ENCODE assay signal across 9 mouse cellular contexts in genomic region chr10:125725681-125726139, GRCm38 (mm10).
DNase-seq lines count a peak whose midpoint lies in the region; ATAC-seq and TF ChIP-seq lines count a peak whose summit lies in the region.
"Had no signal": no experiment of that assay in that cellular context is flagged by ENCODE, and none has a peak within 500 bp of the region (broad histone marks: within the 10 kb centered on the region; RNA-seq: fewer than 3 reads in every experiment).

No protein-coding gene starts in this region.

- no peak for TF ChIP-seq CTCF in midbrain, postnatal 0 days (IDR thresholded peaks at IDR 0.05)

- no peaks in the 10 kb centered on the region for H3K9me3 ChIP-seq in midbrain, embryonic 11.5 days (ENCODE audit: control insufficient read depth, low read length)
- no peaks in the 10 kb centered on the region for H3K9me3 ChIP-seq in midbrain, postnatal 0 days (ENCODE audit: low read length)
- H3K9me3 ChIP-seq in neural tube, embryonic 11.5 days (ENCODE audit: control insufficient read depth, low read length): no peaks in the 10 kb centered on the region

- no peaks in the 10 kb centered on the region for H3K36me3 ChIP-seq in midbrain, embryonic 11.5 days (ENCODE audit: control insufficient read depth, insufficient read depth, low read length)
- no peaks in the 10 kb centered on the region for H3K36me3 ChIP-seq in midbrain, postnatal 0 days (ENCODE audit: insufficient read depth, low read length)
- no peaks in the 10 kb centered on the region for H3K36me3 ChIP-seq in neural tube, embryonic 11.5 days (ENCODE audit: control insufficient read depth, insufficient read depth, low read length)

- ATAC-seq in midbrain, embryonic 11.5 days (ENCODE audit: low FRiP score): peak; percentile 70
- ATAC-seq in midbrain, postnatal 0 days (ENCODE audit: low FRiP score): no peak
- ATAC-seq in neural tube, embryonic 11.5 days (ENCODE audit: insufficient read depth, low FRiP score, low TSS enrichment): peak; percentile 89

- peak; percentile 3 for DNase-seq in adrenal gland, postnatal 10 days
- no peak for DNase-seq in adrenal gland, adult 18-20 months (ENCODE audit: low spot score in 2 of 2)
- DNase-seq in midbrain, embryonic 11.5 days (ENCODE audit: low spot score, missing footprints): peak; percentile 89
- DNase-seq in midbrain, postnatal 0 days (ENCODE audit: low spot score): no peak
- peak; percentile 52 for DNase-seq in kidney, postnatal 10 days
- DNase-seq in neural tube, embryonic 11.5 days (ENCODE audit: low spot score): peak; percentile 71
- no peak for DNase-seq in T-cell, adult 2 months (ENCODE audit: low spot score)
- no peak for DNase-seq in urinary bladder, postnatal 14 days (ENCODE audit: low spot score)

- no peak overlapping the region for H3K9ac ChIP-seq in midbrain, embryonic 11.5 days (ENCODE audit: low read length)
- H3K9ac ChIP-seq in midbrain, postnatal 0 days (replicated peaks; ENCODE audit: low read length, poor library complexity, severe bottlenecking): no peak overlapping the region
- no peak overlapping the region for H3K9ac ChIP-seq in neural tube, embryonic 11.5 days (ENCODE audit: low read length)

- no peaks in the 10 kb centered on the region for H3K4me1 ChIP-seq in midbrain, embryonic 11.5 days (ENCODE audit: control insufficient read depth, insufficient read depth, low read length)
- no peaks in the 10 kb centered on the region for H3K4me1 ChIP-seq in midbrain, postnatal 0 days (ENCODE audit: insufficient read depth, low read length)
- no peaks in the 10 kb centered on the region for H3K4me1 ChIP-seq in neural tube, embryonic 11.5 days (ENCODE audit: control insufficient read depth, insufficient read depth, low read length)
- H3K4me1 ChIP-seq: megakaryocyte, embryonic 14.5 days had no signal

- no peak overlapping the region for H3K4me3 ChIP-seq in midbrain, embryonic 11.5 days (ENCODE audit: low read depth, low read length)
- H3K4me3 ChIP-seq in midbrain, postnatal 0 days (ENCODE audit: low read depth, low read length): no peak overlapping the region
- H3K4me3 ChIP-seq in neural tube, embryonic 11.5 days (ENCODE audit: low read depth, low read length): no peak overlapping the region
- H3K4me3 ChIP-seq: megakaryocyte, embryonic 14.5 days had no signal

- no peak overlapping the region for H3K4me2 ChIP-seq in midbrain, embryonic 11.5 days
- no peak overlapping the region for H3K4me2 ChIP-seq in midbrain, postnatal 0 days (ENCODE audit: low read depth, low read length, poor library complexity, severe bottlenecking)
- H3K4me2 ChIP-seq in neural tube, embryonic 11.5 days (ENCODE audit: low read depth): no peak overlapping the region

- no peaks in the 10 kb centered on the region for H3K27me3 ChIP-seq in midbrain, embryonic 11.5 days (ENCODE audit: control insufficient read depth, insufficient read depth, low read length)
- no peaks in the 10 kb centered on the region for H3K27me3 ChIP-seq in midbrain, postnatal 0 days (ENCODE audit: insufficient read depth, low read length)
- H3K27me3 ChIP-seq in neural tube, embryonic 11.5 days (ENCODE audit: control insufficient read depth, insufficient read depth, low read length): no peaks in the 10 kb centered on the region
- H3K27me3 ChIP-seq: megakaryocyte, embryonic 14.5 days had no signal

- no peak overlapping the region for H3K27ac ChIP-seq in midbrain, embryonic 11.5 days (ENCODE audit: low read depth, low read length)
- H3K27ac ChIP-seq in midbrain, postnatal 0 days (ENCODE audit: low read depth, low read length): no peak overlapping the region
- H3K27ac ChIP-seq in neural tube, embryonic 11.5 days (ENCODE audit: low read depth, low read length): 0 out of 2 replicates have a peak overlapping the region, but pooled peaks have one; percentile 2

- 24% methylated on average over 7 of the region's 7 CpGs for WGBS in midbrain, embryonic 11.5 days
- WGBS in midbrain, postnatal 0 days: 32% methylated on average over 7 of the region's 7 CpGs
- WGBS in neural tube, embryonic 11.5 days: 12% methylated on average over 7 of the region's 7 CpGs

Comparison
In these comparisons a context has a peak if more than half of its experiments do, and no peak if none do; other contexts are left out.
1. DNase-seq: peak in adrenal gland, postnatal 10 days (single experiment), midbrain, embryonic 11.5 days (single experiment), kidney, postnatal 10 days (single experiment) and neural tube, embryonic 11.5 days (single experiment); none in adrenal gland, adult 18-20 months (0 of 2), midbrain, postnatal 0 days (single experiment), T-cell, adult 2 months (single experiment) and urinary bladder, postnatal 14 days (single experiment).